Mouse (Mus musculus): ENCODE data around the gene Pafah1b2.

Pafah1b2 gene

DNA sequence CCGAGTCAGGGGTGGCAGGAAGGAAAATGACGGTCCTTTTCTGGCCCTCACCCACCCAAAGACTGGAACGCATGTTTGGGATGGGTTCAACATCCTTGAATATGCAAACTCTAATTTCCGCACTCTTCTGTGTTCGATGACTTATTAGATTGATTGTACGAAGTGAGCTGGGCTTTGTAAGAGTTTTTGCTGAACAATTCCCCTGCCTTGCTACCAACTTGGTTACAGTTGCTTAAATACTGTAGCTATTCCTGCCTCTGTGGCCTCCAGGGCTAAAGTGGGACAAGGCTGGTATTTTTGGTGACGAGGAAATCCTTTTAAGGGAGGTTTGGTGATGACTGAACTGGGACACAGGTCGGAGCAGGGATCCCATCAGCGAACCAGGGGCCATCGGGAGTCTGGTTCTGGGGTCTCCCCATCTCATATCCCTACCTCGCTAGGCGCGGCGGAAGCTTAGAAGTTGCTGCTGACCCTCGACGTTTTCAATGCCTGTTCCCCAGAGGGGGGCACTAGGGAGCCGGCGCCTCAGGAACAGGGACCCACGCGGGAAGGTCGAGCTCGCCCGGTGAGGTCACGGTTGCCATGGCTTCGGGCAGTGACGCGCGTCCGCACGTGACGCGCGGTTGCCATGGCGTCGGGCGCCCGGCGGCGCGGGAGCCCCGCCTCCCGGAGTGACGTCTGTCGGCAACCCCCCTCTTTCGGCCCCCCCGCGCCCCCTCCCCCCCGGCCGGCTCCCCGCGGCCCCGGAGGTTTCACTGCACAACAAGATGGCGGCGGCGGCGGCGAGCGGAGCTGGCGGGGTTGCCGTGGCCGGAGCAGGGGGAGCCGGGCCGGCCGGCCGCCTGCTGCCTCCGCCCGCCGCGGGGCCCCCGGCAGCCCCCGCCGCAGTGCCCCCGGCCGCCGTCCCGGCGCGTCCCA lies at the start of gene Pafah1b2, which contains the start of gene Sik3:
TSS of gene Pafah1b2 (minus strand) at position 600 of the 918 bp plus-strand sequence.
TSS of gene Sik3 (plus strand) at position 730 of the 918 bp plus-strand sequence.
- in situ Hi-C loops (cut with MboI; ENCODE audit: low sequenced_read_pairs) = no loop called here

DNA sequence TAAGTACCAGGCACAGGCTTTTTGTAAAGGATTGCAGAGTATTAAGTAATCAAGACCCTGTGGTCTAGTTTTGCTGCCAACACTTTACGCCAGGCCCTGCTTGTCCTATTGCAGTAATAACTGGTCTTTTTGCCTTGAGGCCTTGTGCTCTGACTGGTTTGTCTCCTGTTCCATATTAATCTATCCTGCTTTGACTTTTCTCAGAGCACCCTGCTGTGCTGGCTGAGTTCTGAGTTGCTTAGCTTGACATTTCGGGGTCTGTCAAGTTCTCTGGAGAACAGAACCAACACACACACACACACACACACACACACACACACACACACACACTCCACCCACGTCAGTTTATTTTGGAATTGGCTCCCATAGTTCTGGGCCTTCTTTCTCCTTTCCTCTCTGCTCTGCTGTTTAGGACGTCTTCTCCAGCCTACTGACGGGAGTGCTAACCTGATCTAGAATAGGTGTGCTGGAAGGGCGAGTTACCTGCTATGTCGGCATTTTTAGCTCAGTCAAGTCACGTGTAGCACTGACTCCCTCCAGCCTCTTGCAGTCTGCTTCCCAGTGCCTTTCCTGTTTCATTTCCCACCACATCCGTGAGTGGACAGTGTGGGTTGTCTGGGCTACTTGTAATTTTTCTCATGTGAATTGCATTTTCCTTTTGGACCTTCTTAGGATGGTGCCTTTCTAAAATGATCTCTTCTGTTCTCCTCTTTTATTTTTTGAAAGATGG lies 49.4 kb upstream of the Pafah1b2 start:
- in situ Hi-C loops (cut with MboI; ENCODE audit: low sequenced_read_pairs) = no loop called here

DNA sequence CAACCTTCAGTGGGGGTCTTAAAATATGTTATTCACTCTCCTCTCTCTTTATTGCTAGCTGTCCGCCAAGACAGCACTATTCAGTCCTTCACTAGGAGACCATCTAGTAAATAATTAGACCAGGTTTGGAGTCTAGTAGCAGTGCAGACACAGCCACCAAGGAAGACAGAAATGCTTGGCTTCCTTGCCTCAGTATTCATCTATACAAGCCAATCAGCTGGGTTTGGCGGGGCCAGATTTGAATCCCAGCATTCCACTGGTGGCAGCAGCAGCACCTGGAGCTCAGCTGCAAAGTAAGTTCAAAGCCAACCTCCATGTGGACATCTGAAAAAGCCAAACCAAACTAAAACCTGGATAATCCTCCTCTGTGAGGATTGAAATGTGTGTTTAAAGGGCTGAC lies 47.8 kb upstream of the Pafah1b2 start:
- in situ Hi-C loops (cut with MboI; ENCODE audit: low sequenced_read_pairs) = no loop called here

DNA sequence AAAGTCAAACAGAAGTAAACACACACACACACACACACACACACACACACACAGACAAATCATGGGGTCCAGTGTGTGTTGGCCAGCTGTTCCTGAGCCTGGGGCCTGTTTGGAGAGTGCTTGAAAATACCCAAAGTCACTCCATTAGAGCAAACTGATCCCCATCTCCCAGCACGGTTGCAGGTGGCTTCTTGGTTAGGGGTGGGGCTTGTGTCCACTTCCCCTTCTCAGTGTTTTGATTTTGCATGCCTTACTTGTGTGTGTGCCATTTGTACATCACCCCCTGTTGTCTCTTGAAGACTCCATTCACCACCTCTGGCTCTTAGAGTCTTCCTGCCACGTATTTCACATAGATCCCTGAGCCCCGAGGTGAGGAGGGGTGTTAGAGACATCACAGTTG lies 45.6 kb upstream of the Pafah1b2 start:
- in situ Hi-C loops (cut with MboI; ENCODE audit: low sequenced_read_pairs) = no loop called here

DNA sequence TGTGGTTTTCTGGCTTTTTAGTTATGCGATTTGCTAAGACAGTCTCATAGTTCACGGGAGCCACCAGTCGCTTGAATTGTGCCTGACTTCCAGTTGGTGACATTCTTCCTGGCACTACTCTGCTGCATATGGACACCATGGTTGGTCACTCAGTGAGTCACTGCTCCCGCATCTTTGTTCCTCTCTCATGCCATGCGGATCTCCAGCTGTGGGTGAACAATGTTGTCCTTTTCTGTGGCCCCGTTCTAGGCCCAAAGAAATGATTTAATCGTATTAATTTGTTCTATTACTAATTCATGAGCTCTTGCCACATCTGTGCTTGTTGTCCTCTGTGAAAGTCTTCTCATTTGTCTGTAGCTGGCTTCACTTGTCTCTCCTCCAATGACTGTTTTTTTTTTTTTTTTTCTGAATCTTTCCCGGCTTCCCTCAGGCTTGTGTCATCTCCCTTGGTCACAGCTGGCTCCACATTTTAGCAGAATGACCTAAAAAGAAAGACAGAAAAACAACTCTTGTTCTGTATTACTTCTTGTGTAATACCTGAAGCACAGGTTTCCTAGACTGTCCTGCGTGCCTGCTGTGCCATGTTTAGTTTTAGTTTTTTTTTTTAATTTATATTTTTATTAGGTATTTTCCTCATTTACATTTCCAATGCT lies 40.6 kb upstream of the Pafah1b2 start:
- in situ Hi-C loops (cut with MboI; ENCODE audit: low sequenced_read_pairs) = no loop called here

DNA sequence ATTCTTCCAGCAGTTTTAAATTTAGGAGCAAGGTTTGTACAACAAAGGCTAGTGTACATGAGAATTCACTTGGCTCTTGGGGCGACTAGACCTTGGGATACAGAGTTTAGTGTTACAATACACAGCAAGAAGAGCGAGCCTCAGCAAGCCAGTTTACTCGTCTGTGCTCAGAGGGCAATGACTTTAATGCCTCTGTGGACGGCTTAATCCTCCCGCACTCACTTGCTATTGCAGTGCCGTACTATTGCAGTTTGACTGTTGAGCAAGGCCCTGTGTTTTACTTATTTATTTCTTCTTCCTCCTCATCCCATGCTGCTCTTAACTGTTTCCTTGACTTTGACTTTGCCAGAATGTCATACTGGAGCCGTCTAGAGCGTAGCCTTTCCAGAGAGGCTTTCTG lies 37.7 kb upstream of the Pafah1b2 start:
- in situ Hi-C loops (cut with MboI; ENCODE audit: low sequenced_read_pairs) = no loop called here

DNA sequence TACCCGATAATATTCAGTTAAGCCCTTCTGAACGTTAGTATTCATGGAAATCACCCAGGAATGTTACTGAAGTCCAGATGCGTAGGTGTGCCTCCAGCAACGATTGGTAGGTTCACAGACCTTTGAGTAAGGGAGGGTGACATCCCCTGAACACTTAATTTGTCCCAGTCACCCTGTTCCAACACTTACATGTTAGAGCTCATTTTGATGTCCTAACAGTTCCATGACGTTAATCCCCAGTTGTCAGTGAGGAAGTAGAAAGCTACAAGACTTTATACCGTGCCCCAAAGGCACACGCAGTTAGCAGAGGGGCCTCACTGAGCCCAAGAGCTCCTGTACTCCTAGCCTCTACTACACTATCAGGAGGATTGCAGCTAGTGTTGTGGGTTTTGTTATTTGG lies 37.0 kb upstream of the Pafah1b2 start:
- in situ Hi-C loops (cut with MboI; ENCODE audit: low sequenced_read_pairs) = no loop called here

DNA sequence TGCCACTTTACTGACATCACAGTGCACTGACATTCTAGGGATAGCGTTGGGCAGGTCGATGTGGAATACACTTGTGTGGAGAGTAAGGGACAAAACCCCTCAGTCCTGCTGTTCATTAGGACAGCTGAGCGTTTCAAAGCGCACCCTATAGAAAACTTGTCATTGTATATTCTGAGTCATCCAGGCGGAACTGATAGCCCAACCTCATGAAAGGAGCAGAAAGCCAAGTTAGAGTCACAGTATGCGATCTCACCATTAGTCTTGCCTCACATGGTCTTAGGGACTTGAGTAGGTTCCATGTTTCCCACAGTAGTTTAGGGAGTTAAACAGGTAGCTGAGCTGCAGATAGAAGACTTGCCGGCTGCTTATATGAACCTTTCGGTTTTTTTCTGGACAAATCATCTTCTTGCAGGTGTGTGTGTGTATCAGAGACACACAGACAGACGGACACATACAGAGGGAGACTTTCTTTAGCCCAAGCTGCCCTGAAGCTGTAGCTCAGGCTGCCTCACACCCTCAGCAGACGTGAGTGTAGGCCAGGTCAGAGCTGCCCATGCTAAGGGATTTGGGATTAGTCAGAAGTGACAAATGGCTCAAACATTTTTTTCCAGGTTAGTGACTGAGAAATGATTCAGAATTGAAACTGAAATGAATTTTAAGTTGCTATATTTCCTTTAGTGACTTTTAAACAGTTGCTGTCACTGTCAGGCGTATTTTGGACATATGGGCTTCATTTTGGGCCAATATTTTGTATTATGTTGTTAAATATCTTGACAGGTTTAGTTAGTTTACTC lies 34.4 kb upstream of the Pafah1b2 start:
- in situ Hi-C loops (cut with MboI; ENCODE audit: low sequenced_read_pairs) = no loop called here

DNA sequence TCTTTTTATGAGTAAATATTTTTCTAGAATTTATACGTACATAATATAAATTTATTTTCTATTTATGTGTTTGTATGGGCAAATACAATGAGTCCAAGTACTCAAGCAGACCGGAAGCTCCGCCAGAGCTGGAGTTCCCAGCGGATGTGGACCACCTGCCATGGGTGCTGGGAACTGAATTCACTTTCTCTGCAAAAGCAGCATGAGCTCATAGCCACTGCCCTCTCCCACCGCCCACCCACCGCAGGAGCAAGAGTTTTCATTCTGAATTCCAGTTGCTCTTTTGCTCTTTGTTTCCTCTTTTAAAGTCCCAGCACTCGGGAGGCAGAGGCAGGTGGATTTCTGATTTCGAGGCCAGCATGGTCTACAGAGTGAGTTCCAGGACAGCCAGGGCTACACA lies 31.1 kb upstream of the Pafah1b2 start:
- in situ Hi-C loops (cut with MboI; ENCODE audit: low sequenced_read_pairs) = no loop called here

DNA sequence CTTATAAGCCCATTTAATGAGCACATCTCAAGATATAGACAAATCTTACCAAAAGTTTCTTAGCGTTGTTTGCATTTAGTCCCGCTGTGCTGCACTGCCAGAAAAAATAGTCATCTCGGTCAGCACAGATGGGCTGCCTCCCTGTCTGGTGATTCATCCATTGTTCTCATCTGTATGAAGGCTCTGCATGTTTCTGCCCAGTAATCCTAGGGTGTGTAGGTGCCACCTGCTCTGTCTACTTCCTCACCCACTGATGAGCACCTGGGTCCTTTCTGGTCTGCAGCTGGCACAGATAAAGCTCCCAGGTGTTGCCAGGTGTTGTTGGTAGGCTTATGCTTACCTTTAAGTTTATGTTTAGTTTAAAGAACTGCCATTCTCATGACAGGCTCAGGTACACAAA lies 29.9 kb upstream of the Pafah1b2 start:
- in situ Hi-C loops (cut with MboI; ENCODE audit: low sequenced_read_pairs) = no loop called here

DNA sequence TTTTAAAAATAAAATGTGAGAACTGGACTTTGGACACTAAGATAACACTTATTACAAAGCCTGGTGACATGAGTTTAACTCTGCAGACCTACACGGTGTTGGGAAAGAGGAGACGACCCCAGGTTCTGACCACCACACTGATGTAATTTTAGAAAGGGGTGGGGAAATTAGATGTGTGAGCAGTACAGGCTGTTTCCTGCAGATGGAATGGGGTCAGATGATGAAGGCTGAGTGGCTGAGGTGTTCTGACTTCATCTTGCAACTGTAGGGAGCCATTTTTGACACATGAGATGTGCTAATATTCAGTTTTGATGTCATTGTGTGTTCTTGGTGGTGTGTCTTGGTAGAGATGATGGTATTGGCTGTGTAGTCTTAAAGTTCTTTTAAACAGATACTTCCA lies 28.7 kb upstream of the Pafah1b2 start:
- in situ Hi-C loops (cut with MboI; ENCODE audit: low sequenced_read_pairs) = no loop called here

DNA sequence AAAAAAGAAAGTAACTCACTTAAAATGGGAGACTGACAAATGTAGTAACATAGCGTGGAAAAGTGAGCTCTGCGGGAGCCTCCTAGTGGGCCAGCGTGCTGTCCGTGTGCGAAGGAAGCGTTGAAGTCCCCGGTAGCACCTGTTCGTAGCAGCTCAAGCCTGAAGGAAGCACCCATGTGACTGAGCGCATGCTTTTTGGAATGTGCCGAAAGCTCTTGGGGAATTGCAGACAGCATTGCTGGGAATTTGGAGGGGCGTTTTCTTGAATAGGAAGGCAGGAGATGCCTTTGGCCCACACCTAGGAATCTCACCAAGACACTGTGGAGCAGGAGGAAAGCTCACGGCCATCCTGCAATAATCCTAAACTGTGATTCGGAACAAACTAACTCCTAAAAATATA lies 26.3 kb upstream of the Pafah1b2 start:
- in situ Hi-C loops (cut with MboI; ENCODE audit: low sequenced_read_pairs) = no loop called here

DNA sequence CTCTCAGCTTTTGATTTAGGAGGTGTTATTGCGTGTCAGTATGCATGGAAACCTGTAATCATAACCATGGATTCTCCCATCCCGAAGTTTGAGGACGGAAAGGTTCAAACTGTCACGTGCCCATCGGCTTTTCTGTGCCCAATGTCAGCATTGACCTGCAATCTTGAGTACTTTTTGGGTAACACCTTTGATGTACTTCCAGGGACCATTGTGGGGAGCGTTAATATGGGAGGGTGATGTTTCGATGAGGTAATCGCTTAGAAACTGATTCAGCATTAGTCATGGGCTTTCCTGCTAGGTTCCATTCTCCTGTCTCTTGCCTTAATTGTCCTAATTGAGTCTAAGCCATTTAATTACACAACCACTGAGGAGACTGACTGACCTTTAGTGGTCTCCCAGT lies 24.4 kb upstream of the Pafah1b2 start:
- in situ Hi-C loops (cut with MboI; ENCODE audit: low sequenced_read_pairs) = no loop called here

DNA sequence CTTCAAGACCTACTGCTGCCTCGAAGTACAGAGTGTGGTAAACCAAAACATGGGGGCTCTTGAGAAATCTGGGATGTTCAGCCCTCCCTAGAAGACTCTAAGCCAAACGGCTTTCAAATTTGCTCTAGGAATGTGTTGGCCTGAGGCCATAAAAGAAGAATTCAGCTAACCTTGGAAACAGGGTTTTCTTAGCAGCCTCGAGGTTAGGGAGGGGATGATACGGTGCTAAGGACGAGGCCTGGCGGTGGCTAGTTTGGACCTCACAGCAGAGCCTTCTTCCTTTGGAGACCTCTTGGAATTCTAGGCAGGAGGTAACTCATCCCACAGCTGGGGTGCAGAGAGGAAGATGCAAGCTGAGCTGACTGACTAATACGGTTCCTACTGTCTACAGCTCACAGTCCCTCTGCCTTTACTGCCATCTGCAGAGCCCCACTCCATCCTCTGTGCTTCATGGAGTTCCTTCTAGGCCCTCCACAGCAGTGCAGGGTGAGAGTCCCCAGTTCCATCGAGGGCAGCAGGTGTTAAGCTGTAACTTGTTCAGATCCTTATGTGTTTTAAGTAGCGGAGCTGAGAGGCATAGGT lies 22.9 kb upstream of the Pafah1b2 start:
- in situ Hi-C loops (cut with MboI; ENCODE audit: low sequenced_read_pairs) = no loop called here

DNA sequence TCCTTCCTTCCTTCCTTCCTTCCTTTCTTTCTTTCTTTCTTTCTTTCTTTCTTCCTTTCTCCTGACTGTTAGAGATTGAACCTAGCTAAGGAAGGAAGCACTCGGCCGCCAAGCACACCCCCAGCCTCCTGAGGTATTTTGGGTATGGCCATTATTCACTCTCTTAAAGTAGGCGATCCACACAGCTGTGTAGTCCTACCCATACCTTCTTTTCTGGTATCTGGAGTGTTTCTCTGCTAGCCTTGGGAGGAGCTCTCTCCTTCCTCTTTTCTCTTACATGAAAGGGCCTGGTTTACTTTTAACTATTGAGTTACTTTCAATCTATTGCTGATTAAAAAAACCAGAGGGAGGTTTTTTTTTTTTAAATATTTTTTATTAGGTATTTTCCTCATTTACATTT lies 21.4 kb upstream of the Pafah1b2 start:
- in situ Hi-C loops (cut with MboI; ENCODE audit: low sequenced_read_pairs) = no loop called here

DNA sequence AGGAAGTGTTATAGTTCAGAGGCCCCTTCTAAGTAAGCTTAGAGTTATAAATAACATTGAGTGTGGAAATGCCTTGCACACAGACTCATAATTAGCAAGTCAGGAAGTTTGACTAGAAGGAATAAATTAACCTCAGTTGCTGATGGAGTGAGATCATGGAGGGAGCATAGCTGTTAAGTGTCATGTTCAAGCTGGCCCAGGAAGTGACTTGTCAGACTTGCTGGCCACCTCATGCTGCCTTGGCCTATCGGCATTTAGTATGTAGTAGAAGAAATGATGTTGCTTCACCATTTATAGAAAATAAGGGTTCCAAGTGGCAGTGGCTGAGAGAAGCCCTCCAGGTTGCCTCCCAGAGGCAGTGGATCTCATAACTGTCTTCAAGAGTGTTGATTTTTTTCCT lies 20.6 kb upstream of the Pafah1b2 start:
- in situ Hi-C loops (cut with MboI; ENCODE audit: low sequenced_read_pairs) = no loop called here

DNA sequence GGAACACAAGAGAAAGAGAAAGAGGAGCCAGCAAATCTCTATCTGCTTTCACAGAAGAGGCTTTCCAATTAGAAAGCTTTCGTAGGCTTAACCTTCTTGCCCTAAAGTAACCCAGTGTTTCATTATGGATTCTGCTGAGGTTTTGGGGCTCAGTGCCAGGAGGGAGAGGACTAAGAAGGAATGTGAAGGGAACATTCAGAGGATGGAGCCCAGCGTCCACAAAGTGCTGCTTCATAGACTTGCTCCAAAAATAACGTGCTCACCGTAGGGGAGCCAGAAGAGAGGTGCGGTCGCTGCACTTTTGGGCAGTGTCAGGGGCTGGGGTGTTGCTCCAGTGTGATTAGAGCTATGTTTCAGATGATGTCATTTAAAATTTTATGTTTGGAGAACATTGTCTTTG lies 19.7 kb upstream of the Pafah1b2 start:
- in situ Hi-C loops (cut with MboI; ENCODE audit: low sequenced_read_pairs) = no loop called here

DNA sequence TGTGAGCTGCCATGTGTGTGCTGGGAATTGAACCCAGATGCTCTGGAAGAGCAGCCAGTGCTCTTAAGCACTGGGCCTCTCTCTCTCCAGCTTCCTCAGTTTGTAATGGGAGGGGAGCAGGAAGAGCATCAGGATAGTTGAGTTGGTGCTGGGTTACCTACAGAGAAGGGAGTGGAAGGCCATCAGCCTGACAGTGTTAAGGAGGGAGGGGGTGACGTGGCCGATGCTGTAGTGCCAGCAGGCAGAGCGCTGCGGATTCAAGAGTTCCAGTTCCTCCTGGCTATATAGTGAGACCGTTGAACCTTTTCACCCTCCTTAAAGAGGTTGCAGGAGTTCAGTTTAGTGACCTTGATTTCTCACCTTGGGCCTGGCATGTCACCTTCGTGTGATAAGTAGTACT lies 18.5 kb upstream of the Pafah1b2 start:
- in situ Hi-C loops (cut with MboI; ENCODE audit: low sequenced_read_pairs) = no loop called here

DNA sequence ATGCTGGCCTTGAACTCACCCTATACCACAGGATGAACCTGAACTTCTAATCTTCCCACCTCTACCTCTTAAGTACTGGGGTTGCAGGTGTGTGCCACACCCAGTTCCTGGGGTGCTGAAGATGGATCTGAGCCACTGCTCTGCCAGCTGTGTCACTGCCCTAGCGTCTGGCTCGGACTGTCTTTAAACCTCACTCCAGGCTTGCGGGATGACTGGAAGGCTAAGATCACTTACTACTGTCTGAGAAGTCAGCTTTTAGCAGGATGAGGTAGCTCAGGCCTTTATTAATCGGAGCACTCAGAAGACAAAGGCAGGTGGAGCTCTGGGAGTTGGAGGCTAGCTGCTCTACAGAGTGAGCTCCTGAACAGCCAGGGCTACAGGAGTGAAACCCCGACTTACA lies 17.7 kb upstream of the Pafah1b2 start:
- in situ Hi-C loops (cut with MboI; ENCODE audit: low sequenced_read_pairs) = no loop called here

DNA sequence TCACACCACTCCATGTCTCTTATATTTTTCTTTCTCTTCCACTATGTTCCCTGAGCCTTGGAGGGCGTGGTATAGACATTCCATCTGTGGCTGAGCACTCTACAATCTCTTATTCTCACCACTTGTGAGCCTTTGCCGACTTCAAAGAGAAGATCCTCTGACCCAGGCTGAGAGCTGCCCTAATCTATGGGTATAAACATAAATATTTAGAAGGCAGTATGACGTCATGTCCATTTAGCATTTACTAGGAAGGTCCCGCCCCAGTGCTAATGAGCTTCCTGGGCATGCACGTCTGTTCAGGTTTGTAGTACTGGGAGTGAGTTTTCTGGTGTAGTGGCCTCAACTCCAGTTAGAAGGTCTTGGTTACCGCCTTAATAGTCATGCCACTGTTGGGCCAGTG lies 17.0 kb upstream of the Pafah1b2 start:
- in situ Hi-C loops (cut with MboI; ENCODE audit: low sequenced_read_pairs) = no loop called here

Data from CH12F3 (cell line).